Mouse (Mus musculus) erythroblast, embryonic 14.5 days (primary cell): ENCODE measurements around the gene Mapk8ip3.

Source experiments
- GATA1 ChIP-seq: IDR thresholded peaks from 2 replicates; pipeline ENCODE4 v1.6.1; 2012; ENCODE audit warnings: low read length, inconsistent platforms, mixed read lengths
- TAL1 ChIP-seq: IDR thresholded peaks from 3 replicates; pipeline ENCODE4 v1.6.1; 2012; ENCODE audit warnings: low read length, inconsistent platforms, mixed read lengths

- TF ChIP-seq TAL1, result no peak
- no peak for TF ChIP-seq GATA1
These were observed 489 bp upstream of the Mapk8ip3 start for GRCm38 (mm10) chr17:24937266-24937665.
